Mouse (Mus musculus): ENCODE measurements at regions not wholly inside any gene's neighbourhood (a gene's known extent, or its start where the extent isn't known, plus 50 kb on each side); places are given as distances from the start of the nearest gene placed in this dataset.
A peak's percentile ranks its signal among the peaks of the same experiment; 100 is the strongest.

DNA sequence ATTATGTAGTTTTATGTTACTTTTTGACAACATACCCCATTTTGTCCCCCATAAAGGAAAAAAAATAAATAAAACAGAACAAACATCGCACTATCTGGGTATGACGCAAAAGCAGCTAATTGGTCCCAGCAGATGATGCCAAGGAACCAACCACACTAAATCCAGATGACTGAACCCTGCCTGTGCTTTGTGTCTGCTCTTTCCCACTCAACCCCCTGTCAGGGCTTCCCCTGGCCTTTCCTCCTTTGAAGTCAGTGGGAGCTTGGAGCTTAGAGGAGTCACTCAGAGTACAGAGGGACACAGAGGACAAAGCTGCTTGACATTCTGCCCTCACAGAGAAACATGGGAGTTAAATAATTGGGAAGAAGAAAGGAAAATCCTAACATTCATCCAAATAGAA is 1017.1 kb upstream of the Flrt2 start:
- no peak overlapping the region for H3K27ac ChIP-seq
- no peak overlapping the region for H3K9ac ChIP-seq
- no peaks in the 10 kb centered on the region for H3K36me3 ChIP-seq (ENCODE audit: poor library complexity, severe bottlenecking)
- no peak overlapping the region for H3K4me2 ChIP-seq
- H3K4me3 ChIP-seq, result no peak overlapping the region
- no peaks in the 10 kb centered on the region for H3K9me3 ChIP-seq (replicated peaks)
- 55% methylated on average over 2 of the region's 2 CpGs for WGBS
- no peaks in the 10 kb centered on the region for H3K27me3 ChIP-seq
- peak; percentile 62; the same call in 1 of the 2 replicates for ATAC-seq
- no peaks in the 10 kb centered on the region for H3K4me1 ChIP-seq

DNA sequence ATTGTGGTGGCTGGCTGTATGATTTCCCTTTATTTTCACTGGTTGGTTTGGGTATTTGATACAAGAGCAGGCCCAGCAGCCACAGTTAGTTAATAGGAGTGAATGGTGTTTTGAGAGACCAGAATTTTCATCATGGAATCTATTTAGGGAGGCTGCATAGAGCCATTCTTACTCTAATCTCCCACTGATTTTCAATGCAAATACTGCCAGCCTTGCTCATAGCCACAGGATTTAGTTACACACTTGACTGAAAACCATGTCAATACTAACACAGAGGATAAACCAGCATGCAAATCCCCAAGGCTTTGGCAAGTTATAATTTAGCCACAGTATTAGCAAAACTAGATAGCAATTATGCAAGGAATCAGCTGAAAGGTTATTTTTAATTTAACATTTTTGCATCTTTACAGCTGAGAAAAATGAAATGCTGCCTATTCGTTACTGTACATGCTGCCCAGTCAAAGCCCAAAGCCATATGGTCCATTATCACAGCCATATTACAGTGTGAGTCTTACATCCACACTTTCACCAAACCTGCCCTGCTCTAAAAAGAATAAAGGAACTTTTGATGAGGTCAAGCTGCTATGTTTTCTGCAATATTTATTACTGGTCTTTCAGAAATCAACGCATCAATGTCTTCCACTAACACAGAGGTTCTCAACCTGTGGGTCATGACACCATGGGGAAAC is 1000.5 kb upstream of the Flrt2 start:
- Histone ChIP-seq H3K4me2 (no peak overlapping the region), H3K4me1 (peaks cover 4% of the 10 kb centered on the region; the same call in 1 of the 2 replicates), H3K9ac (no peak overlapping the region), H3K36me3 (ENCODE audit: poor library complexity, severe bottlenecking) (no peaks in the 10 kb centered on the region), H3K27me3 (no peaks in the 10 kb centered on the region), H3K4me3 (no peak overlapping the region), H3K27ac (no peak overlapping the region), H3K9me3 (replicated peaks) (no peaks in the 10 kb centered on the region)
- 61% methylated on average over 2 of the region's 2 CpGs for WGBS
- ATAC-seq, result 0 out of 2 replicates have a peak, but pooled peaks have one; percentile 50

DNA sequence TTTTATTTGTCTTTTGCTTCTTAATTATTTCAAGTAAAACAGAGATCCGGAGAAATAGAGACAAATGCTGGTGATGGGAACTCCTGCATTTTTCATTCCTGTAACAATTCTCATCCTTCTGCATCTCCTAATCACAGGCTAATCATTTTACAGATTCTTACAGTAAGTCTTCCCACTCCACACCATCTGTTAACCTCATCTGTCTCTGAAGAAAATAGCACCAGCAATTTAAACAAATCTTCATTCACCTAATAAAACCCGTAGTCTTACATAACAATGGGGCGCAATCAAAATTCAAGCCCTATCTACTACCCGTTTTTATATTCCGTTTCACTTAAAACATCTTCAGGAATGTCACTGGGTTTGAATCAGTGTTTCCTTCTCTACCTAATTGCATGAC is 960.6 kb upstream of the Flrt2 start:
- H3K9me3 ChIP-seq (replicated peaks), result no peaks in the 10 kb centered on the region
- H3K4me2 ChIP-seq, result no peak overlapping the region
- no peak for ATAC-seq
- H3K4me1 ChIP-seq, result peaks cover 12% of the 10 kb centered on the region
- H3K27ac ChIP-seq, result no peak overlapping the region
- no peak overlapping the region for H3K4me3 ChIP-seq
- WGBS, result 60% methylated on average over 5 of the region's 5 CpGs
- no peak overlapping the region for H3K9ac ChIP-seq
- no peaks in the 10 kb centered on the region for H3K27me3 ChIP-seq
- no peaks in the 10 kb centered on the region for H3K36me3 ChIP-seq (ENCODE audit: poor library complexity, severe bottlenecking)

DNA sequence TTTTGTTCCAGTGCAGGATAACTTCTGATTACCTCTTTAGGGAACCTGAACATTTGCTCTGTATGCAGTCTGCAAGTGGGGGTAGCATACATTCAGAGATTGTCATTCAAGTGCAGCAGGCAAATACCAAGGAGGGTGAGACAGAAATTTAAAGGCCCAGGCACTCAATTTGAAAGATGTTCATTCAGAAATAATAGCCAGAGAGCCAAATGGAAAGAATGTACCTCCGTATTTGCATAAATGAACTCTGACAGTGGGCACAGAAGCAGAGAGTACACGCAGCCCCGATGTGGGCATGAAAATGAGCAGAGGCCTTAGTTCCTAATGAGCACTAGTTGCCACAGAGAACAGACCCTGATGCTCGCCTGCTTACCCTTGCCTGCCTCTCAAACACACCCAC is 958.8 kb upstream of the Flrt2 start:
- ATAC-seq, result peak; percentile 84

DNA sequence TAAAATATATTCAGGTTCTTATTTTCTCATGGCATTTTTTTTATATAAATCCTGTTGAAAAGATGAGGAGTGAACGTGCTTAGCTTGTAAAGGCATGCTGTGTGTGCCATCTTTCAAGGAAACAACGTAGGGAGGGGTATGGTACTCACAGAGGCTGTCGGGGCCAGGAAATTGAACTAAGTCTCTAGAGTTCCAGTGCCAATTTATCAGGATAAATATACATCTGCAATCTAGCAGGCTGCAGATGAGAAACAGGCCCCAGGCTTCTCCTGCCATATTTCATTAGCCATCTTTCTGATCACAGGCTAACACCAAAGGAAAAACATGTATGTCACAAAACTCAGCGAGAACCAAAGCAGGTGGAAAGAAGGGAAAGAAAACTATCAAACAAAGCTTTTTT is 954.8 kb upstream of the Flrt2 start:
- H3K9me3 ChIP-seq (replicated peaks), result no peaks in the 10 kb centered on the region
- H3K4me3 ChIP-seq, result no peak overlapping the region
- WGBS, result 81% methylated on average over 4 of the region's 4 CpGs
- no peak overlapping the region for H3K9ac ChIP-seq
- peaks cover 6% of the 10 kb centered on the region for H3K4me1 ChIP-seq
- no peak for ATAC-seq
- no peak overlapping the region for H3K4me2 ChIP-seq
- no peak overlapping the region for H3K27ac ChIP-seq
- H3K36me3 ChIP-seq (ENCODE audit: poor library complexity, severe bottlenecking), result no peaks in the 10 kb centered on the region
- no peaks in the 10 kb centered on the region for H3K27me3 ChIP-seq

More for the DNA sequence above, 958.8 kb upstream of the Flrt2 start:
- no peak overlapping the region for H3K4me3 ChIP-seq
- 0 out of 2 replicates have a peak overlapping the region, but pooled peaks have one; percentile 22 for H3K27ac ChIP-seq
- peak overlapping the region; percentile 22; the same call in 1 of the 2 replicates for H3K4me2 ChIP-seq
- H3K27me3 ChIP-seq, result no peaks in the 10 kb centered on the region
- no peaks in the 10 kb centered on the region for H3K9me3 ChIP-seq (replicated peaks)
- no peaks in the 10 kb centered on the region for H3K36me3 ChIP-seq (ENCODE audit: poor library complexity, severe bottlenecking)
- no peak overlapping the region for H3K9ac ChIP-seq
- WGBS, result 6% methylated on average over 4 of the region's 4 CpGs
- H3K4me1 ChIP-seq, result peaks cover 12% of the 10 kb centered on the region

DNA sequence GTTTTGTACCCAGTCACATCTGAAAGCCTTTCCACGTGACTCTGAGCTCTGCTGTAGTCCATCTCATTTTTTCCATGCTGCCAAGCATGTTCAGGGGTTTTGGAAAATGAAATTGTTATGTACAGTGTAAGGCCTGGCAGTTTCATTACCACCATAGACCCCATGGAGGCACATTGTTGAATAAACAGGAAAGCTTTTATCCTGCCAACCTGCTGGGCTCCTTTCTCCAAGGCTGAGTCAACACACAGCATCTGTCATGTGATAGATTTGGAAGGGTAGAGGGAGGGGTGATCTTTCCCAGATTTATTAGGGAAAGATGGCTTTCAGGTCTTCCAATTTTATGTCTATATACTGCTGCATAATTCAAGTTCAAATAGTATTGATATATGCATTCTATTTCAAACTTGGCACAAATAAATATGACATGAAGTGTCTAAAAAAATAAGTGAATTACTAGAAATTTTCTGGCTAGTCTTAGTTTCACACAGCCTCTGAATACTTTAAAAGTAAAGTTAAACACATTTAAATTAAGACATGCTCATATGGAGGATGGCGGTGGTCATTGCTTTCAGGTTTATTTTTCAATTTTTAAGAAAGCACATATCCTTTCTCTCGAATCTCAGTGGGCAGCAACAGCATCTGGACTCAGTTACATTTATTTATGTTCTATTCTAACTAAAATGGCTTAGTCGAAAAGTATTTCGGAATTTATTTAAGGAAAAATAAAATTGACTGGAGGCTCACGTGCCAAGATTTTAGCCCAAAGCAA is 942.1 kb upstream of the Flrt2 start:
- WGBS, result 83% methylated on average over 6 of the region's 6 CpGs
- no peaks in the 10 kb centered on the region for H3K4me1 ChIP-seq
- ATAC-seq, result peak; percentile 33; the same call in 1 of the 2 replicates
- H3K4me2 ChIP-seq, result no peak overlapping the region
- H3K9me3 ChIP-seq (replicated peaks), result no peaks in the 10 kb centered on the region
- no peak overlapping the region for H3K4me3 ChIP-seq
- H3K36me3 ChIP-seq (ENCODE audit: poor library complexity, severe bottlenecking), result no peaks in the 10 kb centered on the region
- no peak overlapping the region for H3K27ac ChIP-seq
- no peaks in the 10 kb centered on the region for H3K27me3 ChIP-seq
- H3K9ac ChIP-seq, result no peak overlapping the region

DNA sequence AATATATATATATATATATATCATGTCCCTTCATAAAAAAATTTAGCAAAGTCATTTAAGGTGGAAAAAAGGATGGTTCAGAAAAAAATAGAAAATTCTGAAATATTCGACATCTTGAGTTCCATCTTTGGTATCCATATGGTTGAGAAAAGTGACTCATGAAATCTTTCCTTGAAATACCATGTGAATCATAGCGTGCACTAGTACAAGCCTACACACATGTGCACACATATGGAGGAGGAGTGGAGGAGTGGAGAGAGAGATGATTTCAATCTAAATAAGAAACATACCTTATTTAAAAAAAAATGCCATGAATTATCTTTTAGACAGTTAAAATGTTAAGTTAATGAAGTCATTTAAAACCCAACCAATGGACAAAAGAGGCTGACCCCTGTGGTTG is 936.3 kb upstream of the Flrt2 start:
- H3K36me3 ChIP-seq (ENCODE audit: poor library complexity, severe bottlenecking), result no peaks in the 10 kb centered on the region
- no peak overlapping the region for H3K4me2 ChIP-seq
- H3K4me3 ChIP-seq, result no peak overlapping the region
- H3K4me1 ChIP-seq, result no peaks in the 10 kb centered on the region
- H3K27me3 ChIP-seq, result no peaks in the 10 kb centered on the region
- no peak overlapping the region for H3K27ac ChIP-seq
- 92% methylated on average over 2 of the region's 2 CpGs for WGBS
- no peak overlapping the region for H3K9ac ChIP-seq
- ATAC-seq, result no peak
- no peaks in the 10 kb centered on the region for H3K9me3 ChIP-seq (replicated peaks)

DNA sequence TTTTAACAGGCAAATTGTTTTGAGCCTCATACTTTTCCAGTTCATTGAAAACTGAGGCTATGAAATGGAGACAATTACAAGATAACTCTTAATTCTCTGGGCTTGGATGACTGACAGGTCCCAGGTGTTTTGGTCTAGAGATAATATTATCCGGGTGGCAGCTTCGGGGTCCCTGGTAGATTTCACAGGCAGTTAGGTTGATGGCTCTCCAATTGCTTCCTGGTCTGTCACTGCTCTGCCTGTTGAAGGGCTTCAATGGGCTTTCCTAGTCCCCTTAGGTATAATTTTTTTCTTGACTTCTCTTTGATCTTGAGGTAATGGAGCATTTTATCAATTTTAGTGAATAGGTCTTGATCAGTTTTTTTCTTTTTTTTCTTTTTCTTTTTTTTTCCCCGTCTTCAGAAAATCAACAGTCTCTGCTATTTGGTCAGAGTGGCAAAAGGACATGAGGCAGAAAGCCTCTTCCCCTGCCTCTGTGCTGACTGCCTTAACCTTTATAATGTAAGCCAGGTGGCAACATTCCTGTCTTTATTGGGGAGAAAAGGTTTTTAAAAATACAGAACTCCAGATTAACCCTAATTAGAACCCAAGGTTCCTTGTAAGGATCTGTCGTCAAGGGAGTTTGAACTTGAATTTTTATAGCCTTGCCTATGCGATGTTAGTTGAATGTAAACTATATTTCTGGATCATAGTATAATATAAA is 896.0 kb upstream of the Flrt2 start:
- ATAC-seq, result no peak
- H3K4me3 ChIP-seq, result no peak overlapping the region
- 79% methylated on average over 5 of the region's 5 CpGs for WGBS
- H3K9me3 ChIP-seq (replicated peaks), result no peaks in the 10 kb centered on the region
- H3K4me1 ChIP-seq, result no peaks in the 10 kb centered on the region
- H3K4me2 ChIP-seq, result no peak overlapping the region
- no peaks in the 10 kb centered on the region for H3K27me3 ChIP-seq
- no peak overlapping the region for H3K27ac ChIP-seq
- H3K36me3 ChIP-seq (ENCODE audit: poor library complexity, severe bottlenecking), result no peaks in the 10 kb centered on the region
- H3K9ac ChIP-seq, result no peak overlapping the region

DNA sequence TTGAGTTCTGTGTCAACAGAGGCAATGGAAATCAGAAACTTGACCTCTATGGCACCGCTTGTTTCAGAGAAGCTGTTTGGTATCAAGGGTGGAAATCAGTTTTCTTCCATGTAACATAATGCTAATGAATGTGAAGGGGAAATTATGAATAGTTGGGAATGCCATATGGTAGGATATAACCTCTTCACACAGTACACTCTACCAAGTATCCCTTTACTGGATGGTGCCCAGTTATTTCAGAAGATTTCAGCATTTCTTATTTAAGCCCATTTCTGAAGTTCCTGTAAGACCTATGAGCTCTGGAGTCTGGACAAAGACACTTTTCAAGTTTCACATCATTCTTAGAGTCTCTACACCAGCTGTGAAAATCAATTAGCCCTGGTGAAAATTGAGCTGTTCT is 887.3 kb upstream of the Flrt2 start:
- Histone ChIP-seq H3K4me1 (no peaks in the 10 kb centered on the region), H3K4me2 (no peak overlapping the region), H3K36me3 (ENCODE audit: poor library complexity, severe bottlenecking) (no peaks in the 10 kb centered on the region), H3K9me3 (replicated peaks) (no peaks in the 10 kb centered on the region), H3K9ac (no peak overlapping the region), H3K27ac (no peak overlapping the region), H3K27me3 (no peaks in the 10 kb centered on the region), H3K4me3 (no peak overlapping the region)
- WGBS, result 98% methylated on average over 1 of the region's 1 CpGs
- ATAC-seq, result no peak

DNA sequence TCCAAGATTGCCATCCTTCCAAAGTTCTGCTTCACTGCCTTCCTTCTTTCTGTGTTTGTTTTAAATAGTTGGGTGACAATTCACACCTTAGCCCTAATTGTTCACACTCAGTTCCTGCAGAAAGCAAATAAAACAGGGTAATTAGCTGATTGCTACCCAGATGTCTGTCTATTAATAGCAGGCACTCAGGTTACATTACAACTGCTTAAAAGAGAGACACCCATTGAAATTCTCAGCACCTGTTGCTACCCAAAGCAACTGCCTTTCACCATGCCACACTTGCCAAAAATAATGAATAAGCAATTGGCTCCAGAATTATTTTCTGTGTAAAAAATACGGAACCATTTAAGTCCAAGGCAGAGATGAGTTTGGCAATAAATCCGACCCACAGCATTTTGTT is 860.6 kb upstream of the Flrt2 start:
- WGBS, result 71% methylated on average over 2 of the region's 2 CpGs

DNA sequence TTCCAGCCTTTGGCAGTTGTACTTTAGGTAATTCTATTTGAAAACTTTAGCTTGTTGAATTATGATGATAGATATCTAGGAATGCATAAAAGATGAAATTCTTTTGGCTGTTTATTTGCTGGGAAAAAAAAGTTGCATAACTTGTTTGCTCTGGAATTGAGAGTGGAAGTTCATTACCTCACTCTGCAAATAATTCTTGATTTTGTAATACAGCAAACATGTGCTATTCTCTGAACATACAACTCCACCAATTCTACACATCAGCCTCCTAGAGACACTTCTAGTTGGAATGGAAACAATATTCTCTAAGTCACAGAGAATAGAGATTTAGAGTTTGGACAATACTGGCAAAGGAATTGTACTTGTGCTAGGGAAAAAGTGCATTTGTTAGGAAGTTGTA is 829.3 kb upstream of the Flrt2 start:
- Histone ChIP-seq H3K4me3 (no peak overlapping the region), H3K9ac (no peak overlapping the region), H3K9me3 (replicated peaks) (no peaks in the 10 kb centered on the region), H3K4me2 (no peak overlapping the region), H3K27me3 (no peaks in the 10 kb centered on the region), H3K36me3 (ENCODE audit: poor library complexity, severe bottlenecking) (no peaks in the 10 kb centered on the region), H3K27ac (no peak overlapping the region), H3K4me1 (no peaks in the 10 kb centered on the region)
- no peak for ATAC-seq

More for the DNA sequence above, 860.6 kb upstream of the Flrt2 start:
- peak; percentile 58 for ATAC-seq
- Histone ChIP-seq H3K9ac (no peak overlapping the region), H3K4me2 (no peak overlapping the region), H3K4me3 (no peak overlapping the region), H3K4me1 (no peaks in the 10 kb centered on the region), H3K27me3 (no peaks in the 10 kb centered on the region), H3K36me3 (ENCODE audit: poor library complexity, severe bottlenecking) (no peaks in the 10 kb centered on the region), H3K9me3 (replicated peaks) (no peaks in the 10 kb centered on the region), H3K27ac (no peak overlapping the region)

DNA sequence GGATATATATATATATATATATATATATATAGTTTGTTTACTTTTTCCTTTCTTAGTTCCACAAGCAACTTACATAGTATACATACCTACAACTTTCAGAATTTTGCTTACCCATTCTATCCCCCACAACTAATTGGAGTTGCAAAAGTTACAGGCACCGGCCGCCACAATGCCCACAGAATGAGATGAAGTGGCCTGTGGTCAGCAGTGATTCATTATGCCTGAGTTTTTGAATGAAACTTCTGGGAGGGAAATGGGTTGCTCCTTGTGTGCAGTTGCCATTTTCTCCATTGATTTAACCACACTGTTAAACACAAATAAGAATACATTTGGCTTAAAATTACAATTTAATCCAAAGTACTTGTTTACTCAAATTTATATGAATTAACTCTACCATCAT is 781.2 kb upstream of the Flrt2 start:
- WGBS, result 74% methylated on average over 2 of the region's 2 CpGs
- H3K4me1 ChIP-seq, result no peaks in the 10 kb centered on the region
- H3K9ac ChIP-seq, result no peak overlapping the region
- no peaks in the 10 kb centered on the region for H3K9me3 ChIP-seq (replicated peaks)
- ATAC-seq, result no peak
- H3K27ac ChIP-seq, result no peak overlapping the region
- H3K4me3 ChIP-seq, result no peak overlapping the region
- no peak overlapping the region for H3K4me2 ChIP-seq
- H3K27me3 ChIP-seq, result no peaks in the 10 kb centered on the region
- no peaks in the 10 kb centered on the region for H3K36me3 ChIP-seq (ENCODE audit: poor library complexity, severe bottlenecking)

Data from forebrain, embryonic 13.5 days (tissue).